Mouse (Mus musculus): ENCODE results near the gene Elane. TPM values are rescaled to one million over a fixed set of nuclear protein-coding genes. Genes with fewer than 3 reads are reported as not detected.

The Elane gene
- polyA plus RNA-seq, 1 experiment from 2014 or later = 0.64 TPM

- peak overlapping the region; percentile 96 for H3K4me3 ChIP-seq (ENCODE audit: low read depth, low read length)
- peak overlapping the region; percentile 99 for H3K4me2 ChIP-seq (ENCODE audit: low read depth, low read length)
- peak overlapping the region; percentile 100 for H3K27ac ChIP-seq (replicated peaks; ENCODE audit: low read depth, low read length)
- H3K9ac ChIP-seq (ENCODE audit: low read depth, low read length) = peak overlapping the region; percentile 99
- peaks cover 46% of the 10 kb centered on the region for H3K36me3 ChIP-seq (ENCODE audit: control insufficient read depth, insufficient read depth, low read length)
- 2% methylated on average over 8 of the region's 10 CpGs for WGBS
- no peaks in the 10 kb centered on the region for H3K9me3 ChIP-seq (ENCODE audit: control insufficient read depth, low read length)
- ATAC-seq (ENCODE audit: low read depth) (no peak), DNase-seq (ENCODE audit: low spot score) (peak; percentile 59)
- peaks cover 48% of the 10 kb centered on the region for H3K4me1 ChIP-seq (ENCODE audit: control insufficient read depth, insufficient read depth, low read length)
- H3K27me3 ChIP-seq (replicated peaks; ENCODE audit: control insufficient read depth, insufficient read depth, low read length) = no peaks in the 10 kb centered on the region
Measured at GRCm38 (mm10) chr10:79855558-79856184, 30.4 kb upstream of the Elane start.

DNA sequence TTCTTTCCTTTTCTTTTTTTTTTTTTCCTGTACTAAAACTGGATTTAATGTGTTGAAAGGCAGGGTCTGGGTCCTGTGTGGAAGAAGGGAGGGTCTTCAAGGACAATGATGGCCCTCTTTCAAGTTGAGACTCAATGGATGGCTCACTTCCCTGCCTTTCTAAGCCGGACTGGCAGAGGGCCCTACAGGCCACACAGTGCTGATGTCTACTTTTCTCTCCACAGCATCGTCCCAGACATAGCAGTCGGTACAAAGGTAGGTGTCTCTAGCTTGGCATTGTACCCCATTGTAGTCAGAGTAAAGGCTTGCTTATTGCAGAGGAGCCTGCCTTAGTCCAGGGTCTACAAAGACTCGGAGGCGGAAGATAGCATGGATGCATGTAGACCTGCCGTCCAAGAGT, 29.8 kb upstream of the Elane start:
- peaks cover 52% of the 10 kb centered on the region for H3K36me3 ChIP-seq (ENCODE audit: control insufficient read depth, insufficient read depth, low read length)
- peak overlapping the region; percentile 100; the same call in 1 of the 2 replicates for H3K27ac ChIP-seq (replicated peaks; ENCODE audit: low read depth, low read length)
- H3K9ac ChIP-seq (ENCODE audit: low read depth, low read length) = peak overlapping the region; percentile 99

DNA sequence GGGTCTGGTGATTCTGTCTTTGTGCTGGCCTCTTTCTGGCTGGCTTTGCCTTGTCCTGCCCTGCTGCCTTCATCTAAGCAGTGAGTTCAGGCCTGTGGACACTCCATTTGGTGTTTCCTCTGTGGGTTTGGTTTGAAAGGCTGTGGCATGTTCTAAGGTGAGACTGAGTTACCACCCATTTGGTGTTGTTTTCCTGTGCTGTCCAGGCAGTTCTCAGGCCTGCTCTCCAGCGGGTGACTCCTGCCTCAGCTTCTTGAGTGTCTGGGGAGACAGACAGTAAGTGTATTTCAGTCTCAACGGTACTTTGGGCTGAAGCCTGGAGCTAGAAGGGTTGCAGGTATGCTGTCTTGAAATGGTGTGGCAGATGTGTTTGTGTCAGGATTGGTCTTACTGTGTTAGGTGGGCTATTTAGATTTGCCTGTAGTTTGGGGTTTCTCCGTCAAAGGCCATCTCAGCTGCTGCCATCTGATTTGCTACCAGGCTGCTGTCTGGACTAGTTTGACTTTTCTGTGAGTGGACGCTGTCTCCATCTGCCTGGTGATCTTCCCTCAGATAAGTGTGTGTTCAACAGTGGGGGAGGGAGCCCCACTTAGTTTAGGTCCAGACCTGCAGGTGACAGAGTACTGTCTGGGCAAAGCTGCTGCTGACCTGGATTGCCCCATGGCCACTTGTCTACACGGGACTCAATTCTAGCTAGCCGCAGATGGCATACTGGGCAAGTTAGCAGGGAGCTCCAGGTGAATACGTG, 29.2 kb upstream of the Elane start:
- H3K4me3 ChIP-seq (ENCODE audit: low read depth, low read length) = peak overlapping the region; percentile 96
- ATAC-seq (ENCODE audit: low read depth) (no peak), DNase-seq (ENCODE audit: low spot score) (no peak)
- H3K9ac ChIP-seq (ENCODE audit: low read depth, low read length) = peak overlapping the region; percentile 99
- H3K4me2 ChIP-seq (ENCODE audit: low read depth, low read length) = peak overlapping the region; percentile 99
- H3K4me1 ChIP-seq (ENCODE audit: control insufficient read depth, insufficient read depth, low read length) = peaks cover 40% of the 10 kb centered on the region
- no peaks in the 10 kb centered on the region for H3K27me3 ChIP-seq (replicated peaks; ENCODE audit: control insufficient read depth, insufficient read depth, low read length)
- no peaks in the 10 kb centered on the region for H3K9me3 ChIP-seq (ENCODE audit: control insufficient read depth, low read length)
- H3K27ac ChIP-seq (replicated peaks; ENCODE audit: low read depth, low read length) = peak overlapping the region; percentile 100
- H3K36me3 ChIP-seq (ENCODE audit: control insufficient read depth, insufficient read depth, low read length) = peaks cover 58% of the 10 kb centered on the region
- 32% methylated on average over 7 of the region's 7 CpGs for WGBS

More for the DNA sequence above, 29.8 kb upstream of the Elane start:
- Histone ChIP-seq H3K4me3 (ENCODE audit: low read depth, low read length) (peak overlapping the region; percentile 96), H3K4me1 (ENCODE audit: control insufficient read depth, insufficient read depth, low read length) (peaks cover 46% of the 10 kb centered on the region), H3K4me2 (ENCODE audit: low read depth, low read length) (peak overlapping the region; percentile 99), H3K9me3 (ENCODE audit: control insufficient read depth, low read length) (no peaks in the 10 kb centered on the region), H3K27me3 (replicated peaks; ENCODE audit: control insufficient read depth, insufficient read depth, low read length) (no peaks in the 10 kb centered on the region)
- no peak for ATAC-seq (ENCODE audit: low read depth)
- WGBS = 30% methylated on average over 6 of the region's 6 CpGs
- DNase-seq (ENCODE audit: low spot score) = no peak

GRCm38 (mm10) chr10:79857452-79857811, 28.6 kb upstream of the Elane start:
- Histone ChIP-seq H3K36me3 (ENCODE audit: control insufficient read depth, insufficient read depth, low read length) (peaks cover 64% of the 10 kb centered on the region), H3K9me3 (ENCODE audit: control insufficient read depth, low read length) (no peaks in the 10 kb centered on the region), H3K27me3 (replicated peaks; ENCODE audit: control insufficient read depth, insufficient read depth, low read length) (no peaks in the 10 kb centered on the region), H3K27ac (replicated peaks; ENCODE audit: low read depth, low read length) (peak overlapping the region; percentile 100), H3K4me3 (ENCODE audit: low read depth, low read length) (peak overlapping the region; percentile 96), H3K9ac (ENCODE audit: low read depth, low read length) (peak overlapping the region; percentile 99), H3K4me1 (ENCODE audit: control insufficient read depth, insufficient read depth, low read length) (peaks cover 34% of the 10 kb centered on the region), H3K4me2 (ENCODE audit: low read depth, low read length) (peak overlapping the region; percentile 99)
- WGBS = 22% methylated on average over 4 of the region's 4 CpGs
- DNase-seq (ENCODE audit: low spot score) = peak; percentile 85
- no peak for ATAC-seq (ENCODE audit: low read depth)

- Histone ChIP-seq H3K9me3 (ENCODE audit: control insufficient read depth, low read length) (no peaks in the 10 kb centered on the region), H3K4me3 (ENCODE audit: low read depth, low read length) (peak overlapping the region; percentile 96), H3K27me3 (replicated peaks; ENCODE audit: control insufficient read depth, insufficient read depth, low read length) (no peaks in the 10 kb centered on the region), H3K4me1 (ENCODE audit: control insufficient read depth, insufficient read depth, low read length) (peaks cover 29% of the 10 kb centered on the region), H3K4me2 (ENCODE audit: low read depth, low read length) (peak overlapping the region; percentile 99), H3K27ac (replicated peaks; ENCODE audit: low read depth, low read length) (0 out of 2 replicates have a peak overlapping the region, but pooled peaks have one; percentile 7), H3K9ac (ENCODE audit: low read depth, low read length) (peak overlapping the region; percentile 99), H3K36me3 (ENCODE audit: control insufficient read depth, insufficient read depth, low read length) (peaks cover 68% of the 10 kb centered on the region)
- WGBS = 85% methylated on average over 2 of the region's 2 CpGs
- no peak for DNase-seq (ENCODE audit: low spot score)
- ATAC-seq (ENCODE audit: low read depth) = no peak
Measured at GRCm38 (mm10) chr10:79857894-79858293, 28.2 kb upstream of the Elane start.

DNA sequence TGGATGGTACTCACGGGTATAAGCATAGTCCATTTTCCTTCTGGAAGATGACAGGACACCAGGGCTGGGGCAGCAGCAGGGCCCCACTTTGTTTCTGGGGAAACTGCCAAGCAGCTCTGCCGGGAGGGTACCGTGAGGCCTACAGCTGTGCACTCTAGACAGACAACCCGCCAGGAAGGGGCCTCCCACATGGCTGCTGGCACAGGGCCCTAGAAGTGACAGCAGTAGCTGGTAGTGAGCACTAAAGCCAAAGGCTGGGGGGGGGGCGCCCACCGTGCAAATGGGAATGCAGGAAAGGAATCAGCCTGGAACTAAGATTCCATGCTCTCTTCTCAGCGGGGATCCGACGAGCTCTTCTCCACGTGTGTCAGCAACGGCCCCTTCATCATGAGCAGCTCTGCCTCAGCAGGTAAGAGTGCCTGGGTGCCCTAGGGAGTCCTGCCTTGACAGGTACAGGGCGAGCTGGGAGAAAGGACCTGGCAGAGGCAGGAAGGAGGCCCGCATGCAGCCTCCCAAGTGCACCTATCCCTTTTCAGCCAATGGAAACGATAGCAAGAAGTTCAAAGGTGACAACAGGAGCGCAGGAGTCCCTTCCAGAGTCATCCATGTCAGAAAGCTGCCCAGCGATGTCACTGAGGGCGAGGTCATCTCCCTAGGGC, 27.5 kb upstream of the Elane start:
- WGBS = 33% methylated on average over 11 of the region's 17 CpGs
- peak; percentile 94 for DNase-seq (ENCODE audit: low spot score)
- no peaks in the 10 kb centered on the region for H3K9me3 ChIP-seq (ENCODE audit: control insufficient read depth, low read length)
- peak overlapping the region; percentile 96 for H3K4me3 ChIP-seq (ENCODE audit: low read depth, low read length)
- ATAC-seq (ENCODE audit: low read depth) = no peak
- H3K4me1 ChIP-seq (ENCODE audit: control insufficient read depth, insufficient read depth, low read length) = peaks cover 27% of the 10 kb centered on the region
- peak overlapping the region; percentile 99 for H3K9ac ChIP-seq (ENCODE audit: low read depth, low read length)
- no peaks in the 10 kb centered on the region for H3K27me3 ChIP-seq (replicated peaks; ENCODE audit: control insufficient read depth, insufficient read depth, low read length)
- peak overlapping the region; percentile 99 for H3K4me2 ChIP-seq (ENCODE audit: low read depth, low read length)
- peaks cover 75% of the 10 kb centered on the region for H3K36me3 ChIP-seq (ENCODE audit: control insufficient read depth, insufficient read depth, low read length)
- 0 out of 2 replicates have a peak overlapping the region, but pooled peaks have one; percentile 7 for H3K27ac ChIP-seq (replicated peaks; ENCODE audit: low read depth, low read length)

DNA sequence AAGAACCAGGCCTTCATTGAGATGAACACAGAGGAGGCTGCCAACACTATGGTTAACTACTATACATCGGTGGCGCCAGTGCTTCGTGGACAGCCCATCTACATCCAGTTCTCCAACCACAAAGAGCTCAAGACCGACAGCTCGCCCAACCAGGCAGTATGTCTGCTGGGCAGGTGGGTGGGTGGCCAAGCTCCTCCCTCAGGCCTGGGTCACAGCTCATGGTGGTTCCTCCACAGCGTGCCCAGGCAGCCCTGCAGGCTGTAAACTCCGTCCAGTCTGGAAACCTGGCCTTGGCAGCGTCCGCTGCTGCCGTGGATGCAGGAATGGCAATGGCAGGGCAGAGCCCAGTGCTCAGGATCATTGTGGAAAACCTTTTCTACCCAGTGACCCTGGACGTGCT, 26.9 kb upstream of the Elane start:
- ATAC-seq (ENCODE audit: low read depth) (no peak), DNase-seq (ENCODE audit: low spot score) (no peak)
- H3K4me1 ChIP-seq (ENCODE audit: control insufficient read depth, insufficient read depth, low read length) = peaks cover 27% of the 10 kb centered on the region
- H3K9me3 ChIP-seq (ENCODE audit: control insufficient read depth, low read length) = no peaks in the 10 kb centered on the region
- H3K36me3 ChIP-seq (ENCODE audit: control insufficient read depth, insufficient read depth, low read length) = peaks cover 80% of the 10 kb centered on the region
- H3K9ac ChIP-seq (ENCODE audit: low read depth, low read length) = 0 out of 2 replicates have a peak overlapping the region, but pooled peaks have one; percentile 9
- H3K4me2 ChIP-seq (ENCODE audit: low read depth, low read length) = peak overlapping the region; percentile 99; the same call in 1 of the 2 replicates
- H3K27ac ChIP-seq (replicated peaks; ENCODE audit: low read depth, low read length) = no peak overlapping the region
- H3K4me3 ChIP-seq (ENCODE audit: low read depth, low read length) = no peak overlapping the region
- WGBS = 75% methylated on average over 11 of the region's 11 CpGs
- H3K27me3 ChIP-seq (replicated peaks; ENCODE audit: control insufficient read depth, insufficient read depth, low read length) = no peaks in the 10 kb centered on the region

DNA sequence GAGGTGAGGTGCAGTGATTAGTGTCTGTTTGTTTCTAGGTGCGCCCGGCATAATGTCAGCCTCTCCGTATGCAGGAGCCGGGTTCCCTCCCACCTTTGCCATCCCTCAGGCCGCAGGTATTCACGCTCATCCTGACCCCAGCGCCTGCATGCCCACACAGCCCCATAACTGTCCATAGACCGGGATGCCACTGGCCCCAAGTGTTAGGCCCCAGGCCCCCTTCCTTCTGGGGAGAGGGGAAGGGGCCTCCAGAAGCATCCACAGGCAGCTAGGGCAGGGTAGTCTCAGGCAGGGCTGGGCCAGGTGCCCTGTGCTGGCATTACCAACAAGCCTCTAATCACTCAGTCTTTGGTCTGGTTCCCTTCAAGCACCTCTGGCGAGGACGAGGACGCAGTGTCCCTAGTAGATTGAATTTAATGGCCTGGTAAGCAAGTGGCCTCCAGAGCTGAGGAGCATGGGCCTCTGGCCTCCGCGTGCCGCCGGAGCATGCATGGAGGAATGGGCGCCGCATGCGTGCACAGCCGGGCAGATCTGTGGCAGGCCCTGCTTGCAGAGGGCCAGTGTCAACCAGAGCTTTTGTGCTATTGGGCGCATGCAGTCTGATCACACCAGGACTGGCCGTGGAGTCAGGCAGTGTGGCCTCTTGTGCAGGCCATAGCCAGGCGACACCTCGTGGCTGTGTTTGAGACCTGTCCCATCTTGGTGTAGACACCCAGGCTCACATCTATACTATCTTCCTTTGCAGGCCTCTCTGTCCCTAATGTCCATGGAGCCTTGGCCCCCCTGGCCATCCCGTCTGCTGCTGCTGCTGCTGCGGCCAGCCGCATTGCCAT, 25.8 kb upstream of the Elane start:
- H3K4me2 ChIP-seq (ENCODE audit: low read depth, low read length) = no peak overlapping the region
- H3K9ac ChIP-seq (ENCODE audit: low read depth, low read length) = peak overlapping the region; percentile 26; the same call in 1 of the 2 replicates
- 91% methylated on average over 26 of the region's 26 CpGs for WGBS
- H3K27ac ChIP-seq (replicated peaks; ENCODE audit: low read depth, low read length) = no peak overlapping the region
- peaks cover 92% of the 10 kb centered on the region for H3K36me3 ChIP-seq (ENCODE audit: control insufficient read depth, insufficient read depth, low read length)
- no peak for ATAC-seq (ENCODE audit: low read depth)
- DNase-seq (ENCODE audit: low spot score) = no peak
- H3K4me3 ChIP-seq (ENCODE audit: low read depth, low read length) = no peak overlapping the region
- H3K4me1 ChIP-seq (ENCODE audit: control insufficient read depth, insufficient read depth, low read length) = peaks cover 27% of the 10 kb centered on the region
- no peaks in the 10 kb centered on the region for H3K27me3 ChIP-seq (replicated peaks; ENCODE audit: control insufficient read depth, insufficient read depth, low read length)
- no peaks in the 10 kb centered on the region for H3K9me3 ChIP-seq (ENCODE audit: control insufficient read depth, low read length)

All from embryonic facial prominence, embryonic 14.5 days (tissue).